Mouse (Mus musculus): ENCODE results near the gene Lst1. TPM values are rescaled to one million over a fixed set of nuclear protein-coding genes. Genes with fewer than 3 reads are reported as not detected.

Lst1 gene
- polyA plus RNA-seq, 1 experiment from 2014 or later: 13.1 TPM

- 58% methylated on average over 6 of the region's 6 CpGs for WGBS
- no peak overlapping the region for H3K9ac ChIP-seq
Observed at GRCm38 (mm10) chr17:35175382-35175781, 12.9 kb downstream of the Lst1 start.

GRCm38 (mm10) chr17:35174201-35174977 is 13.8 kb downstream of the Lst1 start:
- Histone ChIP-seq H3K4me1 (peaks cover 15% of the 10 kb centered on the region), H3K9ac (0 out of 2 replicates have a peak overlapping the region, but pooled peaks have one; percentile 49), H3K27me3 (no peaks in the 10 kb centered on the region), H3K9me3 (no peaks in the 10 kb centered on the region), H3K4me2 (no peak overlapping the region), H3K4me3 (no peak overlapping the region), H3K36me3 (no peaks in the 10 kb centered on the region), H3K27ac (peak overlapping the region; percentile 39)
- no peak for ATAC-seq (ENCODE audit: insufficient number of reproducible peaks, insufficient read depth, low FRiP score, low TSS enrichment, low read depth)
- 48% methylated on average over 8 of the region's 8 CpGs for WGBS

More at GRCm38 (mm10) chr17:35175382-35175781, 12.9 kb downstream of the Lst1 start:
- Histone ChIP-seq H3K36me3 (no peaks in the 10 kb centered on the region), H3K4me2 (no peak overlapping the region), H3K27ac (no peak overlapping the region), H3K27me3 (no peaks in the 10 kb centered on the region), H3K9me3 (no peaks in the 10 kb centered on the region), H3K4me3 (no peak overlapping the region), H3K4me1 (peaks cover 15% of the 10 kb centered on the region)
- no peak for ATAC-seq (ENCODE audit: insufficient number of reproducible peaks, insufficient read depth, low FRiP score, low TSS enrichment, low read depth)

- no peak for ATAC-seq (ENCODE audit: insufficient number of reproducible peaks, insufficient read depth, low FRiP score, low TSS enrichment, low read depth)
- no peak overlapping the region for H3K4me2 ChIP-seq
- H3K36me3 ChIP-seq: no peaks in the 10 kb centered on the region
- peak overlapping the region; percentile 39; the same call in 1 of the 2 replicates for H3K27ac ChIP-seq
- 61% methylated on average over 3 of the region's 3 CpGs for WGBS
- H3K27me3 ChIP-seq: no peaks in the 10 kb centered on the region
- no peaks in the 10 kb centered on the region for H3K9me3 ChIP-seq
- no peak overlapping the region for H3K9ac ChIP-seq
- H3K4me3 ChIP-seq: no peak overlapping the region
- peaks cover 15% of the 10 kb centered on the region for H3K4me1 ChIP-seq
Observed at GRCm38 (mm10) chr17:35173329-35173728, 14.9 kb downstream of the Lst1 start.

GRCm38 (mm10) chr17:35172445-35173234 is 15.6 kb downstream of the Lst1 start:
- no peaks in the 10 kb centered on the region for H3K36me3 ChIP-seq
- no peak overlapping the region for H3K4me3 ChIP-seq
- H3K9ac ChIP-seq: no peak overlapping the region
- H3K4me2 ChIP-seq: no peak overlapping the region
- ATAC-seq (ENCODE audit: insufficient number of reproducible peaks, insufficient read depth, low FRiP score, low TSS enrichment, low read depth): 0 out of 2 replicates have a peak, but pooled peaks have one; percentile 22
- peaks cover 15% of the 10 kb centered on the region for H3K4me1 ChIP-seq
- no peaks in the 10 kb centered on the region for H3K27me3 ChIP-seq
- no peaks in the 10 kb centered on the region for H3K9me3 ChIP-seq
- 60% methylated on average over 11 of the region's 11 CpGs for WGBS
- H3K27ac ChIP-seq: peak overlapping the region; percentile 39; the same call in 1 of the 2 replicates

GRCm38 (mm10) chr17:35168541-35169207 is 19.6 kb downstream of the Lst1 start:
- Histone ChIP-seq H3K4me2 (no peak overlapping the region), H3K27me3 (no peaks in the 10 kb centered on the region), H3K9ac (no peak overlapping the region), H3K27ac (no peak overlapping the region), H3K4me1 (peaks cover 18% of the 10 kb centered on the region), H3K36me3 (no peaks in the 10 kb centered on the region), H3K4me3 (no peak overlapping the region), H3K9me3 (no peaks in the 10 kb centered on the region)
- ATAC-seq (ENCODE audit: insufficient number of reproducible peaks, insufficient read depth, low FRiP score, low TSS enrichment, low read depth): no peak
- WGBS: 19% methylated on average over 4 of the region's 4 CpGs

GRCm38 (mm10) chr17:35167794-35168193 is 20.4 kb downstream of the Lst1 start:
- no peaks in the 10 kb centered on the region for H3K9me3 ChIP-seq
- H3K27me3 ChIP-seq: no peaks in the 10 kb centered on the region
- H3K4me2 ChIP-seq: no peak overlapping the region
- H3K4me1 ChIP-seq: peaks cover 14% of the 10 kb centered on the region
- no peak overlapping the region for H3K27ac ChIP-seq
- H3K9ac ChIP-seq: no peak overlapping the region
- H3K36me3 ChIP-seq: 0 out of 2 replicates have a peak, but pooled peaks cover 2% of the 10 kb centered on the region
- ATAC-seq (ENCODE audit: insufficient number of reproducible peaks, insufficient read depth, low FRiP score, low TSS enrichment, low read depth): no peak
- H3K4me3 ChIP-seq: no peak overlapping the region
- WGBS: 84% methylated on average over 7 of the region's 7 CpGs

- H3K36me3 ChIP-seq: peaks cover 15% of the 10 kb centered on the region
- 72% methylated on average over 8 of the region's 8 CpGs for WGBS
- no peaks in the 10 kb centered on the region for H3K27me3 ChIP-seq
- peak overlapping the region; percentile 64 for H3K4me2 ChIP-seq
- H3K4me3 ChIP-seq: peak overlapping the region; percentile 99
- no peaks in the 10 kb centered on the region for H3K9me3 ChIP-seq
- peak overlapping the region; percentile 73 for H3K9ac ChIP-seq
- H3K27ac ChIP-seq: peak overlapping the region; percentile 98
- no peak for ATAC-seq (ENCODE audit: insufficient number of reproducible peaks, insufficient read depth, low FRiP score, low TSS enrichment, low read depth)
- peaks cover 27% of the 10 kb centered on the region for H3K4me1 ChIP-seq
Observed at GRCm38 (mm10) chr17:35166352-35167035, 21.7 kb downstream of the Lst1 start.

- 21% methylated on average over 12 of the region's 12 CpGs for WGBS
- ATAC-seq (ENCODE audit: insufficient number of reproducible peaks, insufficient read depth, low FRiP score, low TSS enrichment, low read depth): peak; percentile 84; the same call in 1 of the 2 replicates
Observed at GRCm38 (mm10) chr17:35165451-35166155, 22.6 kb downstream of the Lst1 start.

GRCm38 (mm10) chr17:35164568-35165450 is 23.4 kb downstream of the Lst1 start, which contains the start of gene Prrc2a:
TSS of gene Prrc2a (minus strand) at chr17:35164897.
- Histone ChIP-seq H3K27ac (peak within 1 kb of the TSS; percentile 98), H3K4me3 (peak within 1 kb of the TSS; percentile 99), H3K4me2 (peak within 1 kb of the TSS; percentile 94), H3K9me3 (no peaks in the 10 kb centered on the region), H3K9ac (peak within 1 kb of the TSS; percentile 100), H3K36me3 (peaks cover 32% of the 10 kb centered on the region), H3K4me1 (peaks cover 27% of the 10 kb centered on the region), H3K27me3 (no peaks in the 10 kb centered on the region)
- under 1% methylated on average over 75 of the region's 89 CpGs for WGBS
- peak; percentile 96 for ATAC-seq (ENCODE audit: insufficient number of reproducible peaks, insufficient read depth, low FRiP score, low TSS enrichment, low read depth)

More at GRCm38 (mm10) chr17:35165451-35166155, 22.6 kb downstream of the Lst1 start:
- H3K9me3 ChIP-seq: no peaks in the 10 kb centered on the region
- H3K9ac ChIP-seq: peak overlapping the region; percentile 73
- H3K27ac ChIP-seq: peak overlapping the region; percentile 98
- H3K4me1 ChIP-seq: peaks cover 27% of the 10 kb centered on the region
- H3K36me3 ChIP-seq: peaks cover 24% of the 10 kb centered on the region
- peak overlapping the region; percentile 99 for H3K4me3 ChIP-seq
- peak overlapping the region; percentile 64 for H3K4me2 ChIP-seq
- H3K27me3 ChIP-seq: no peaks in the 10 kb centered on the region

GRCm38 (mm10) chr17:35164218-35164567 is 24.0 kb downstream of the Lst1 start:
- peaks cover 27% of the 10 kb centered on the region for H3K4me1 ChIP-seq
- under 1% methylated on average over 28 of the region's 28 CpGs for WGBS
- no peak for ATAC-seq (ENCODE audit: insufficient number of reproducible peaks, insufficient read depth, low FRiP score, low TSS enrichment, low read depth)
- H3K9me3 ChIP-seq: no peaks in the 10 kb centered on the region
- H3K27ac ChIP-seq: peak overlapping the region; percentile 98
- peak overlapping the region; percentile 99 for H3K4me3 ChIP-seq
- H3K9ac ChIP-seq: peak overlapping the region; percentile 100
- H3K4me2 ChIP-seq: peak overlapping the region; percentile 94
- H3K36me3 ChIP-seq: peaks cover 38% of the 10 kb centered on the region
- no peaks in the 10 kb centered on the region for H3K27me3 ChIP-seq
